Mouse (Mus musculus): Measurements from ENCODE around the gene Krt19. TPM values are rescaled to one million over a fixed set of nuclear protein-coding genes. Genes with fewer than 3 reads are reported as not detected.

The Krt19 gene
- total RNA-seq, 1 experiment from 2014 or later = not detected

- no peak for ATAC-seq (replicated peaks in 1 of 2; ENCODE audit: insufficient read depth in 1 of 2, low FRiP score in 2 of 2, low TSS enrichment in 1 of 2, low read depth in 1 of 2, poor library complexity in 2 of 2, severe bottlenecking in 2 of 2)
These were observed 3.4 kb downstream of the Krt19 start for GRCm38 (mm10) chr11:100145104-100145503.

GRCm38 (mm10) chr11:100140966-100141365 is 7.5 kb downstream of the Krt19 start:
- ATAC-seq (replicated peaks in 1 of 2; ENCODE audit: insufficient read depth in 1 of 2, low FRiP score in 2 of 2, low TSS enrichment in 1 of 2, low read depth in 1 of 2, poor library complexity in 2 of 2, severe bottlenecking in 2 of 2) = no peak

- no peak for ATAC-seq (replicated peaks in 1 of 2; ENCODE audit: insufficient read depth in 1 of 2, low FRiP score in 2 of 2, low TSS enrichment in 1 of 2, low read depth in 1 of 2, poor library complexity in 2 of 2, severe bottlenecking in 2 of 2)
These were observed 9.1 kb downstream of the Krt19 start for GRCm38 (mm10) chr11:100139391-100139790.

GRCm38 (mm10) chr11:100138809-100139208 is 9.7 kb downstream of the Krt19 start:
- no peak for ATAC-seq (replicated peaks in 1 of 2; ENCODE audit: insufficient read depth in 1 of 2, low FRiP score in 2 of 2, low TSS enrichment in 1 of 2, low read depth in 1 of 2, poor library complexity in 2 of 2, severe bottlenecking in 2 of 2)

GRCm38 (mm10) chr11:100137693-100138092 is 10.8 kb downstream of the Krt19 start:
- no peak for ATAC-seq (replicated peaks in 1 of 2; ENCODE audit: insufficient read depth in 1 of 2, low FRiP score in 2 of 2, low TSS enrichment in 1 of 2, low read depth in 1 of 2, poor library complexity in 2 of 2, severe bottlenecking in 2 of 2)

GRCm38 (mm10) chr11:100136559-100136958 is 11.9 kb downstream of the Krt19 start:
- no peak for ATAC-seq (replicated peaks in 1 of 2; ENCODE audit: insufficient read depth in 1 of 2, low FRiP score in 2 of 2, low TSS enrichment in 1 of 2, low read depth in 1 of 2, poor library complexity in 2 of 2, severe bottlenecking in 2 of 2)

GRCm38 (mm10) chr11:100135731-100136130 is 12.7 kb downstream of the Krt19 start, which contains the start of gene Krt15:
Gene Krt15 (minus strand): TSS chr11:100135928.
- no peak for ATAC-seq (replicated peaks in 1 of 2; ENCODE audit: insufficient read depth in 1 of 2, low FRiP score in 2 of 2, low TSS enrichment in 1 of 2, low read depth in 1 of 2, poor library complexity in 2 of 2, severe bottlenecking in 2 of 2)

- no peak for ATAC-seq (replicated peaks in 1 of 2; ENCODE audit: insufficient read depth in 1 of 2, low FRiP score in 2 of 2, low TSS enrichment in 1 of 2, low read depth in 1 of 2, poor library complexity in 2 of 2, severe bottlenecking in 2 of 2)
These were observed 23.6 kb downstream of the Krt19 start for GRCm38 (mm10) chr11:100124901-100125300.

- no peak for ATAC-seq (replicated peaks in 1 of 2; ENCODE audit: insufficient read depth in 1 of 2, low FRiP score in 2 of 2, low TSS enrichment in 1 of 2, low read depth in 1 of 2, poor library complexity in 2 of 2, severe bottlenecking in 2 of 2)
These were observed 27.0 kb downstream of the Krt19 start, which contains the start of gene Krt13 for GRCm38 (mm10) chr11:100121466-100121865. Gene Krt13 (minus strand): TSS chr11:100121566.

GRCm38 (mm10) chr11:100120331-100120730 is 28.1 kb downstream of the Krt19 start:
- ATAC-seq (replicated peaks in 1 of 2; ENCODE audit: insufficient read depth in 1 of 2, low FRiP score in 2 of 2, low TSS enrichment in 1 of 2, low read depth in 1 of 2, poor library complexity in 2 of 2, severe bottlenecking in 2 of 2) = no peak

GRCm38 (mm10) chr11:100113742-100114029 is 34.8 kb downstream of the Krt19 start:
- ATAC-seq (replicated peaks in 1 of 2; ENCODE audit: insufficient read depth in 1 of 2, low FRiP score in 2 of 2, low TSS enrichment in 1 of 2, low read depth in 1 of 2, poor library complexity in 2 of 2, severe bottlenecking in 2 of 2) = no peak

GRCm38 (mm10) chr11:100112935-100113741 is 35.3 kb downstream of the Krt19 start:
- ATAC-seq (replicated peaks in 1 of 2; ENCODE audit: insufficient read depth in 1 of 2, low FRiP score in 2 of 2, low TSS enrichment in 1 of 2, low read depth in 1 of 2, poor library complexity in 2 of 2, severe bottlenecking in 2 of 2) = no peak

GRCm38 (mm10) chr11:100105576-100106122 is 42.8 kb downstream of the Krt19 start, which contains the start of gene Krt36:
Gene Krt36 (minus strand): TSS chr11:100105626.
- no peak for ATAC-seq (replicated peaks in 1 of 2; ENCODE audit: insufficient read depth in 1 of 2, low FRiP score in 2 of 2, low TSS enrichment in 1 of 2, low read depth in 1 of 2, poor library complexity in 2 of 2, severe bottlenecking in 2 of 2)

- ATAC-seq (replicated peaks in 1 of 2; ENCODE audit: insufficient read depth in 1 of 2, low FRiP score in 2 of 2, low TSS enrichment in 1 of 2, low read depth in 1 of 2, poor library complexity in 2 of 2, severe bottlenecking in 2 of 2) = no peak
These were observed 45.6 kb downstream of the Krt19 start for GRCm38 (mm10) chr11:100102693-100103429.

GRCm38 (mm10) chr11:100100391-100100790 is 48.1 kb downstream of the Krt19 start:
- ATAC-seq (replicated peaks in 1 of 2; ENCODE audit: insufficient read depth in 1 of 2, low FRiP score in 2 of 2, low TSS enrichment in 1 of 2, low read depth in 1 of 2, poor library complexity in 2 of 2, severe bottlenecking in 2 of 2) = no peak

GRCm38 (mm10) chr11:100097819-100098218 is 50.6 kb downstream of the Krt19 start:
- ATAC-seq (replicated peaks in 1 of 2; ENCODE audit: insufficient read depth in 1 of 2, low FRiP score in 2 of 2, low TSS enrichment in 1 of 2, low read depth in 1 of 2, poor library complexity in 2 of 2, severe bottlenecking in 2 of 2) = no peak

- no peak for ATAC-seq (replicated peaks in 1 of 2; ENCODE audit: insufficient read depth in 1 of 2, low FRiP score in 2 of 2, low TSS enrichment in 1 of 2, low read depth in 1 of 2, poor library complexity in 2 of 2, severe bottlenecking in 2 of 2)
These were observed 52.3 kb downstream of the Krt19 start, which contains the start of gene Krt35 for GRCm38 (mm10) chr11:100096141-100096540. Gene Krt35 (minus strand): TSS chr11:100096241.

All from hematopoietic stem cell, adult 5-6 weeks (primary cell).